Mouse (Mus musculus) limb, embryonic 14.5 days (tissue): ENCODE data around the gene Dcaf6. TPM values are rescaled to one million over a fixed set of nuclear protein-coding genes. Genes with fewer than 3 reads are reported as not detected.

ENCODE experiments used
- ATAC-seq: fragments of 200-750 bp; cut with Nextera tagmentation; 2 replicates; pipeline ENCODE4 v1.8.0; 2017; ENCODE audit warnings: low read depth, moderate number of reproducible peaks, moderate TSS enrichment; ENCODE audit not compliant: low FRiP score
- DNase-seq: peaks from one replicate; pipeline ENCODE4 v3.0.0-alpha.2; 2015; ENCODE audit warnings: low spot score
- H3K27ac ChIP-seq: fragments of 300-500 bp; sonication (generic); replicated peaks from 2 replicates; pipeline ENCODE4 v1.5.1; 2014; ENCODE audit warnings: low read depth, mild to moderate bottlenecking, low read length, moderate library complexity, mixed read lengths
- H3K27me3 ChIP-seq: fragments of 300-500 bp; sonication (generic); 2 replicates; pipeline ENCODE4 v1.6.1; 2014; ENCODE audit warnings: low read length, mixed read lengths; ENCODE audit not compliant: control insufficient read depth, insufficient read depth
- H3K36me3 ChIP-seq: fragments of 300-500 bp; sonication (generic); 2 replicates; pipeline ENCODE4 v1.6.1; 2014; ENCODE audit warnings: mild to moderate bottlenecking, low read length, moderate library complexity, mixed read lengths; ENCODE audit not compliant: control insufficient read depth, insufficient read depth
- H3K4me1 ChIP-seq: fragments of 300-500 bp; sonication (generic); 2 replicates; pipeline ENCODE4 v1.6.1; 2014; ENCODE audit warnings: antibody characterized with exemption, low read length, mixed read lengths; ENCODE audit not compliant: control insufficient read depth, insufficient read depth
- H3K4me2 ChIP-seq: fragments of 300-500 bp; sonication (generic); replicated peaks from 2 replicates; pipeline ENCODE4 v1.6.1; 2014; ENCODE audit warnings: low read depth, mild to moderate bottlenecking, low read length, moderate library complexity; ENCODE audit not compliant: severe bottlenecking
- H3K4me3 ChIP-seq: fragments of 300-500 bp; sonication (generic); replicated peaks from 2 replicates; pipeline ENCODE4 v1.5.1; 2014; ENCODE audit warnings: low read length
- H3K9ac ChIP-seq: fragments of 300-500 bp; sonication (generic); 2 replicates; pipeline ENCODE4 v1.6.1; 2014; ENCODE audit warnings: mild to moderate bottlenecking, low read depth, low read length, moderate library complexity; ENCODE audit not compliant: severe bottlenecking
- H3K9me3 ChIP-seq: fragments of 300-500 bp; sonication (generic); 2 replicates; pipeline ENCODE4 v1.6.1; 2016; ENCODE audit warnings: low read length; ENCODE audit not compliant: control insufficient read depth
- POLR2A ChIP-seq: fragments of 200-500 bp; IDR thresholded peaks from 2 replicates; pipeline ENCODE4 v1.8.0; 2012; ENCODE audit warnings: inconsistent platforms, mild to moderate bottlenecking, moderate library complexity, borderline replicate concordance; ENCODE audit not compliant: insufficient read depth, insufficient read length; ENCODE audit errors: extremely low read depth
- whole genome bisulfite sequencing: fragments of 180-500 bp; shearing (Covaris S2); extraction: QIAGEN DNeasy Blood & Tissue Kit; methylation state at CpG from one replicate; pipeline ENCODE4 v1.1.7; 2014; 5-methylcytosine and 5-hydroxymethylcytosine counted together
- polyA plus RNA-seq, 2 experiments: library from polyadenylated mRNA; depleted of rRNA in 1 of 2; stranded (reverse) in 1 of 2; unstranded in 1 of 2; fragments of >200 nt; fragmentation: Nextera tagmentation in 1 of 2; extraction: Ambion mirVana in 1 of 2; gene quantifications; 2 replicates each; pipeline versions ENCODE4 v1.2.1 to v1.2.3; 2012 to 2014

Gene Dcaf6
- polyA plus RNA-seq, 2 experiments, result 20.7 to 42.9 TPM

DNA sequence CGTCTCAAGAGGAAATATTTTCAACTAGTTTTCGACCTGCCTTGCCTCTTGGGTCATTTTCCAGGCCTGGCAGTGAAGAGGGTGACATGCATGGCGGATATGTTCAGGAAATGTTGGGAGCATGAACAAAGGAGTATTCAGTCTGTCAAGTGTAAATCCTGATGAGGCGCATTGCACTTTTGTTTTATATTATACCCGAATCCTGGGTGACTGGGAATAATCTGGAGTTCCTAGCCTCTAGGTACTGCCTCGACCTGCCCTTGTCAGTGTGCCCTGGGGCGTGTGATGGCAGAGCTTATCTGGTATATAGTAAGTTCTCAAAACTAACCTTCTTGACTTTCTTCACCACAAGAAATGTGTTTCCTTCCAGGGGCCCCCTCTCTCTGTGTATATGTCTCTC lies 176.2 kb downstream of the Dcaf6 start:
- Histone ChIP-seq H3K4me2 (no peak overlapping the region), H3K9me3 (no peaks in the 10 kb centered on the region), H3K9ac (no peak overlapping the region), H3K27ac (no peak overlapping the region), H3K27me3 (no peaks in the 10 kb centered on the region), H3K36me3 (no peaks in the 10 kb centered on the region), H3K4me3 (no peak overlapping the region), H3K4me1 (peaks cover 19% of the 10 kb centered on the region)
- ATAC-seq (no peak), DNase-seq (no peak)
- WGBS, result 78% methylated on average over 7 of the region's 7 CpGs
- no peak for TF ChIP-seq POLR2A

DNA sequence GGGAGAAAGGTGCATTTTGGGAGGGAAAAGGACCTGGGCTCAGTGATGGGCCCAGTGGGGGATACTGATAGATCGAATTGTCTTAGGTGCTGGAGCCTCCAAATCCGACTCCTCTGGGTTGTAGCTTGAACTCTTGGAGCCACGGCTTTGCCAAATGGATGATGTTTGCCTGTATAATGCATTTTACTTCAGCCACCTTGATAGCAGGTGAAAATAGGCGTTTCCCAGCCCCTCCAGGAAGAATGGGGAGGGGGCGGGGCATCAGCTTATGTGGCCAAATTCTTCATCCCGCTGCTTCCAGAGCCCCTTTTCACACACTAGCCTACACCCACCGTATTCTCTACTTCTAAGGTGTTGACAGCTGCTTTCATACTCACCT lies 177.3 kb downstream of the Dcaf6 start:
- no peak for ATAC-seq
- no peak overlapping the region for H3K27ac ChIP-seq
- no peak for TF ChIP-seq POLR2A
- H3K4me1 ChIP-seq, result peaks cover 19% of the 10 kb centered on the region
- H3K4me3 ChIP-seq, result peak overlapping the region; percentile 74
- no peaks in the 10 kb centered on the region for H3K36me3 ChIP-seq
- H3K9me3 ChIP-seq, result no peaks in the 10 kb centered on the region
- WGBS, result 10% methylated on average over 7 of the region's 7 CpGs
- H3K27me3 ChIP-seq, result no peaks in the 10 kb centered on the region
- no peak for DNase-seq
- peak overlapping the region; percentile 86; the same call in 1 of the 2 replicates for H3K9ac ChIP-seq
- peak overlapping the region; percentile 89 for H3K4me2 ChIP-seq

DNA sequence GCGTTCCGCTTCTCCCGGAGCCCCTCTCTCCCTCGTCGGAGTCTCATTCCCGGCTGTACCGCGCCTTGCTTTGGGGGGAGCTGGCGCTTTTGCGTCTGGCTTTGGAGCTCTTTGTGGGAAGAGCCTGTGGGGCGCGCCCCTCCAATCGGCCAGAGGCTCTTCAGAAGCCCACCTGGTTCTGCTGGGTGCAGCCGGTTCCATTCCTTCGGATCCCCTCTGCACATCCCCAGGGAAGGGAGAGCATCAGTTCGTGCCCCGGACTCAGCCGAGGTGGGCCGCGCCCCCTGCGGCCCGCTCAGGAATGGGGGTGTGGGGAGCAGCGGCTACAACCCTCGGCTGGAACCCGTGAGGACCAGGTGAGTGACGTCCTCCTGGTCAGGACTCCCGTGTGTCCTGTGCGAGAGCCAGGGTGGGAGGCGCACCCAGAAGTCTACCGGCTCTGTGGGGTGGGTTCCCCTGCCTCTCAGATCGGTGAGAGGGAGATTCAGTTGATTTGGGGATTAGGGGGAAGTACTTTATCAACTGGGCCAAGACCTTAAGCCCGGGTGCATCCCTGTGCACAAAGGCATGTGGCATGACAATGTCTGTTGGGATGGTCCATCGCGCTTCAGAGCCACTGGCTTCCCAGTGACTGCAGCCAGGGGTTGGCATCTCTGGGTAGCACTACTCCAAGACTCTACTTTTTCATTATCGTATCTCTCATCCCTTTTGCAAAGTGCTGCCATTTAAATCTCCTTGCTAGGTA lies 177.9 kb downstream of the Dcaf6 start:
- H3K9ac ChIP-seq, result peak overlapping the region; percentile 86
- WGBS, result 1% methylated on average over 34 of the region's 35 CpGs
- ATAC-seq (peak; percentile 39), DNase-seq (no peak)
- no peaks in the 10 kb centered on the region for H3K9me3 ChIP-seq
- TF ChIP-seq POLR2A, result 0 out of 2 replicates have a peak, but pooled peaks have one; percentile 7
- H3K4me1 ChIP-seq, result peaks cover 19% of the 10 kb centered on the region
- H3K27ac ChIP-seq, result peak overlapping the region; percentile 91
- no peaks in the 10 kb centered on the region for H3K27me3 ChIP-seq
- H3K4me3 ChIP-seq, result peak overlapping the region; percentile 74
- H3K4me2 ChIP-seq, result peak overlapping the region; percentile 89
- H3K36me3 ChIP-seq, result no peaks in the 10 kb centered on the region

DNA sequence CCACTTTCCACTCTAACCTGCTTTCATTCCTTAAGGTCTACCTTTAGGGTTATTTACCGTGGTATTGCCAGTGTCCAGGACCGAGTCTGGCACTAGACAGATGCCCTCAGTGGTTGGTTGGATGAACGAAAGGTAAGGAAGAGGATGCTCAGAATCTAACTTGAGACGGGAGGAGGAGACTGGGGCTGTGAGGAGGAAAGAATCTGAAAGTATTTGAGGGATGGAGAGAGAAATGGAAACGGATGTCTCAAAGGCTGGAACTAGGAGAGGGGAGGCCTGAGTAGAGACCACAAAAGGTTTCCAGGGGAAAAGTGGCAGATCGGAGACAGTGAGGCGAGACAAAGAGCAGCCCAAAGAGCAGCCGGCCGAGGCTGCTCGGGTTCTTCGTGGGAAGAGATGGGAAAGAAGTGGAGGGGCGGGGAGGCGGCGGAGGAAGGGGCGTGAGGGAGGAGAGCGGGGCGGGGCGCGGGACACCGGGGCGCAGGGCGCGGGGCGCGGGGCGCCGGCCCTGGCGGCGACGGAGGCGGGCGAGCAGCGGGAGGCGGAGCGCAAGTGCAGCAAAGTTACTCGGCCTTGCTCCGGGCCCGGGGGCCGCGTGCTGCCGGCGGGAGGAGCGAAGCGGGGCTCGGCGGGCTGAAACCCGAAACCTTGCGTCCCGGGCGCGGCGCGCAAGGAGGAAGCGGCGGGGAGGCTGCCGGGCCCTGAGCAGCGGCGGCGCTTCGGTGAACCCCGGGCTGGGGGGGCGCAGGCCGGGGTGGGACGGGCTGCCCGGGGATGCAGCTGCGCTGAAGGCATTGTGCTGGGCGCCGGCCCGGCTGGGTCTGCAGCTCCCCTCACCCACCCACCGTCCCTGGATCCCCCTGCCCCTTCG lies 178.7 kb downstream of the Dcaf6 start:
- Histone ChIP-seq H3K4me1 (peaks cover 19% of the 10 kb centered on the region), H3K27ac (peak overlapping the region; percentile 91), H3K36me3 (no peaks in the 10 kb centered on the region), H3K27me3 (no peaks in the 10 kb centered on the region), H3K9ac (peak overlapping the region; percentile 86), H3K4me3 (peak overlapping the region; percentile 74), H3K4me2 (peak overlapping the region; percentile 89), H3K9me3 (no peaks in the 10 kb centered on the region)
- peak; percentile 91 for ATAC-seq
- TF ChIP-seq POLR2A, result peak; percentile 71; the same call in 1 of the 2 replicates
- peak; percentile 73 for DNase-seq
- WGBS, result under 1% methylated on average over 31 of the region's 71 CpGs

GRCm38 (mm10) chr1:165280741-165281140 lies 179.5 kb downstream of the Dcaf6 start:
- Histone ChIP-seq H3K4me1 (peaks cover 19% of the 10 kb centered on the region), H3K9me3 (no peaks in the 10 kb centered on the region), H3K4me3 (peak overlapping the region; percentile 74), H3K27ac (peak overlapping the region; percentile 91; the same call in 1 of the 2 replicates), H3K9ac (peak overlapping the region; percentile 86), H3K27me3 (no peaks in the 10 kb centered on the region), H3K4me2 (peak overlapping the region; percentile 89), H3K36me3 (no peaks in the 10 kb centered on the region)
- TF ChIP-seq POLR2A, result no peak
- ATAC-seq (no peak), DNase-seq (no peak)
- 23% methylated on average over 10 of the region's 10 CpGs for WGBS

Other genes with a start within 250 kb of the Dcaf6 start
- gene Tiprl, start 223.5 kb downstream of the Dcaf6 start, polyA plus RNA-seq (2012; rRNA removed), result 34.5 and 52.4 TPM in 2 replicates
- 84.9 and 99.1 TPM in 2 replicates for gene Tiprl, start 223.5 kb downstream of the Dcaf6 start, polyA plus RNA-seq (2014; fragmentation: Nextera tagmentation; extraction: Ambion mirVana)
- gene Gpr161, start 164.7 kb downstream of the Dcaf6 start, polyA plus RNA-seq (2012; rRNA removed), result 9.4 and 14.6 TPM in 2 replicates
- gene Gpr161, start 164.7 kb downstream of the Dcaf6 start, polyA plus RNA-seq (2014; fragmentation: Nextera tagmentation; extraction: Ambion mirVana), result 1.8 and 2.0 TPM in 2 replicates
- 58.3 and 60.2 TPM in 2 replicates for gene Mpc2, start 162 bp upstream of the Dcaf6 start, polyA plus RNA-seq (2012; rRNA removed)
- 164 and 169 TPM in 2 replicates for gene Mpc2, start 162 bp upstream of the Dcaf6 start, polyA plus RNA-seq (2014; fragmentation: Nextera tagmentation; extraction: Ambion mirVana)
- gene Adcy10, start 24.7 kb upstream of the Dcaf6 start, polyA plus RNA-seq (2012; rRNA removed), result 0.08 TPM in 1 of 2 replicates, not detected in the other
- not detected in 2 replicates for gene Adcy10, start 24.7 kb upstream of the Dcaf6 start, polyA plus RNA-seq (2014; fragmentation: Nextera tagmentation; extraction: Ambion mirVana)
- 192 and 214 TPM in 2 replicates for gene Mpzl1, start 174.1 kb upstream of the Dcaf6 start, polyA plus RNA-seq (2012; rRNA removed)
- gene Mpzl1, start 174.1 kb upstream of the Dcaf6 start, polyA plus RNA-seq (2014; fragmentation: Nextera tagmentation; extraction: Ambion mirVana), result 196 and 209 TPM in 2 replicates
- gene Rcsd1, start 249.3 kb upstream of the Dcaf6 start, polyA plus RNA-seq (2012; rRNA removed), result 16.7 and 17.9 TPM in 2 replicates
- 9.5 and 9.6 TPM in 2 replicates for gene Rcsd1, start 249.3 kb upstream of the Dcaf6 start, polyA plus RNA-seq (2014; fragmentation: Nextera tagmentation; extraction: Ambion mirVana)